Mouse (Mus musculus) cerebellum, adult 11-12 months (tissue): ENCODE results near the gene Jak1.

Experiments used
- DNase-seq: peaks from one replicate; pipeline ENCODE4 v3.0.0; 2022

The Jak1 gene

DNA sequence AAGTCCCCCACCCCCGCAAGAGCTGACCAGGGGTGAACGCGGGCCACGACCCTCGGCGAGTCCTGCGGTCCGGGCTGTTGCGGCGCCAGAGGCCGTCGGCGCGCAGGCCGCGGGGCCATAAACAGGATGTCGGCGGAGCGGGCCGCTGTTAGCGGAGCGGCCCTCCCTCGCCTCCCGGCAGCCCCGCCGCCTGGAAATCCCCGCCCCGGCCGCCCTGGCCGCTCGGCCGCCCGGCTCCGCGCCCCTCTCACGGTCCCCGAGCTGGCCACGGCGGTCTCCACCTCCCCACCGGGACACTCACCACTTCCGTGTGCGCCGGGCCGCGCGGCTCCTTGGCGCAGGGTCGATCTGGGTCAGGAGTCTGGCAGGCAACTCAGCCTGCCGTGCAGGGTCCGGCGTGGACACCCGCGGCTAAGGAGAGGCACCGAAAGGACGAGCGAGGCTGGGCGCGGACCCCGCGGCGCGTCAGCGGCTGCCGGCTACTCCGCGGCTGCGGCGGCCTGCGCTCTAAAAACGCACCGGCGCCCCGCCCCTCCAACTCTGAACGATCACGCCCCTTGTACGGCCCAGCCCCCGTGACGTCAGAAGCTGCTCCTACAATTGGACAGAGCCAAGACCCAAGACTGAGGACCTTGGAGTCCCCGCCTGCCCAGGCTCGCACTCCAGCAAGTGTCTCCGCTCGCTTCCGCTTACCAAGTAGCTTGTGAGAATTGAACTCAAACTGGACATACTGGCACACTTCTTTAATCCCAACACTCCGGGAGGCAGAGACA is at the start of gene Jak1:
Jak1 (minus strand) TSS at position 542 of the 773 bp plus-strand sequence.
- peak; percentile 95 for DNase-seq

GRCm38 (mm10) chr4:101312055-101312454 is 47.0 kb upstream of the Jak1 start:
- DNase-seq = no peak

- no peak for DNase-seq
These were observed 43.1 kb upstream of the Jak1 start for GRCm38 (mm10) chr4:101308166-101308565.

- DNase-seq = no peak
These were observed 42.2 kb upstream of the Jak1 start for GRCm38 (mm10) chr4:101307286-101307685.

DNA sequence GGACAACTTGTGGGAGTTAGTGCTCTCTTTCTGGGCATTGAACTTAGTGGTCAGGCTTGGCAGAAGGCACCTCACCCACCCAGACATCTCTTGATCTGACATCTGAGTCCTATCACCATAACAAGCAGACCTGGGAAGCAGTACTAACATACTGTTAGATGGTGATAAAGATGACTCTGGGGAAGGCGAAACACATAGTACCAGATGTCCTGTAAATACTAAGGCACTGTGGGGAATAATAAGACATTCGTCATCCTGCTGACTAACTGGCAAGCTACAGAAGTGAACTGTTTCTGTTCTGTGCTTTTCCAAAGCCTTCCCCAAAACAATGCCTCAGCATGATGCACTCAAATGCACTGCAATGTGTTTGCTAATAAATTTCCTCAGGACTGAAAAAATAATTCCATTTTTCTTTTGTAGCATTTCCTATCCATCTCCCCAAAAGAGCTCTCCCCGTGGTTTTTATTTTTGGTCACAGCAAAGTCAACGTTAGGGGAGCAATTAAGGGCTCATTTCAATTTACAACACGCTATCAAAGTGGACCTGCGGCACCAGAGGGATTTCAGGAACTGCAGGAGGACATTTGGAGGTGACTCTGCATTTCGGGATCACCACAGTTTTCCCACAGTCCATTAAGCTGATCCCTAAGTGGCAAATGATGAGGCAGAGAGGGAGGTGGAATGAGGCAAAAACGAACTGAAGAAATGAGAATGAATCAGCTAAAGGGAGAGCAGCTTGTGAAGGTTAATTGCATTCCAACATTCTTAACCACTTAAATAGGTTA is 41.2 kb upstream of the Jak1 start:
- no peak for DNase-seq

- DNase-seq = no peak
These were observed 40.0 kb upstream of the Jak1 start for GRCm38 (mm10) chr4:101305126-101305525.

- DNase-seq = no peak
These were observed 39.0 kb upstream of the Jak1 start for GRCm38 (mm10) chr4:101304114-101304513.

GRCm38 (mm10) chr4:101300392-101300910 is 35.4 kb upstream of the Jak1 start:
- no peak for DNase-seq

- DNase-seq = no peak
These were observed 33.4 kb upstream of the Jak1 start for GRCm38 (mm10) chr4:101298311-101298990.

DNA sequence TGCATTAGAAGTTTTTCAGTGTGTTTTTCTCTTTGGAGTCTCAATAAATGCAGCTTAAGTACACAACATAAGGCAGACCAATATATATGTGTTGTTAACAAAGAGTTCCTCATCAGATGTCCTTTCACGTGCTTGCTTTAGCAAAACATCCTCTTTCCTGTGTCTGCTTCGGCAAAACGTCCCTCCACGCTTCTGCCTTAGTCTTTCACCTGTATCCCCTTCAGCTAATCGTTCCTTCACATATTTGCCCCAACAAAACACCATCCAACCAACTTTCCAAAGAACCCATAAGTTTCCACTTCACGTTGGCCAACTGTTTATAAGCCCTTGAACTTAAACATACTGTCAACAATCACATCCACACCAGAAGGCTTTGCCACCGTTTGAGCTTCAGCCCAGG is 31.8 kb upstream of the Jak1 start:
- DNase-seq = no peak

DNA sequence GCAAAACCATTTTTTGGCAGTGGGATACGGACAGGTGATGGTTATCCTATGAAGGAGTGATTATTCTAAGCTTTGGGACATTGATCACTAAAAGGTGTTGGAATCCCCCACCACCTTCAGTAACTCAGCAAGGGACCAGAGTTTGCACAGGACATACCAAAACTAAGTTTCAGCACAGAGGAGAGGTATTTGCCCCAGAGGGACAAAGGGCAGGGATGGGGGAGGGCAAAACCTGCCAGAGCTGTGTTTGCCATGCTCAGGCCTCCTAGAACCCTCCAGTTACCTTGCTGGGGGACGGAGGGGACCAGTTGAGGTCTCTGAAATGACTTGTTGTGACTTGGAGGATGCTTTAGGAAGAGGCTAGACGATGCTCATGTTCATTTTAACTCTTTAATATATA is 30.7 kb upstream of the Jak1 start:
- DNase-seq = no peak

DNA sequence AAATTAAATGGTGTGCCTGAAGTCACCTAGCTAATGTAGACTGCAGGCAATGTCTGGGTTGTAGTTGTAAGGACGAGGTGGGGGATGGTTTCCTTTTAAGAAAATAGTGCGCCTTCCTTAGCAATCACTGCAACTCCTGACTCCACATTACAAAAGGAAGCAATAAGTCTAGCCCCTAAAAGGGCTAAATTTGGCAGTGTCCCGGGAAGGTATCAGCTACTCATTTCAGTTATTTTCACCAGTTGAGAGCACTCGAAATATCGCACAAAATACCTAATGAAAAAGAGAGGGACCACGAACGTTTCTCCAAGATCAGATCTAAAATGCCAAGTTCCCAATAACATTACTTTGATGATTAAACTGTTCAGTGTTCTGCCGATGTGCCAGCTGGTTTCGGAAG is 28.6 kb upstream of the Jak1 start:
- DNase-seq = no peak

DNA sequence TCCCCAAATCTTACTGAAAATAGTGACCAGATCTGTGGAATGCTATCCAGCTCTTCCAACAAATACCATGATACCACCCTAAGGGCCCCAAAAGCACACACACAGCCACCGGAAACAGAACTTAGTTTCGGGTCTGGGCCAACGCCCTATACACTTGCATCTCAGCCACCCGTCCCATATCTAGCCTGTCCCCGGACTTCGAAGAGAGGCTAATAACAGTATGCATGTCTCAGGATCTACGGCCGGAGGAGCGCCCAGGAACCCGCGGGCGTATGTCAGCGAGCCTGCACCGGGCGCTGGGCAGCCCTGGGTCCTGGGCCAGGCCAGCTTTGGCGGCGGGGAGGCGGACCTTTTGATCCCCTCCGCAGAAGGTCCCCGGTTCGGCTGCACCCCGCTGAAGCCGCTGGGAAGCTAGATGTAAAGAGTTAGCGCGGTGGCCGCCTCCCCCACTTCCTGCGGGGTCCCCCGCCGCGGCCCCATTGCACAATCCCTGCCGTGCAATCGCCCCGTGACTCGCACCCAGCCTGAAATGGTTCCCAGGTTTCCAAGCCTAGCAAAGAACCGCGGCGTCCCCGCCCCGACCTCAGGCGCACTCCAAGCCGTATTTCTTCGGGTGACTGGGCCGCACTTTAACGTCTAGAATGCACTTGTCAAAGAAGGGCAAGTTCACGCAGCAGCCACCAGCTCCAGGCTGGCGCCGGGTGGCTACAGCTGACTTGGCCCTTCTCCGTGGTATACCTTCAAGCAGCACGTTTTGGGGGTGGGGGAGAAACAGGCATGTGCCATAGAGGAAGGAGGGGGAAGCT is 27.9 kb upstream of the Jak1 start:
- peak; percentile 11 for DNase-seq

- peak; percentile 62 for DNase-seq
These were observed 27.1 kb upstream of the Jak1 start for GRCm38 (mm10) chr4:101292028-101292735.

GRCm38 (mm10) chr4:101288292-101288691 is 23.2 kb upstream of the Jak1 start:
- DNase-seq = no peak

DNA sequence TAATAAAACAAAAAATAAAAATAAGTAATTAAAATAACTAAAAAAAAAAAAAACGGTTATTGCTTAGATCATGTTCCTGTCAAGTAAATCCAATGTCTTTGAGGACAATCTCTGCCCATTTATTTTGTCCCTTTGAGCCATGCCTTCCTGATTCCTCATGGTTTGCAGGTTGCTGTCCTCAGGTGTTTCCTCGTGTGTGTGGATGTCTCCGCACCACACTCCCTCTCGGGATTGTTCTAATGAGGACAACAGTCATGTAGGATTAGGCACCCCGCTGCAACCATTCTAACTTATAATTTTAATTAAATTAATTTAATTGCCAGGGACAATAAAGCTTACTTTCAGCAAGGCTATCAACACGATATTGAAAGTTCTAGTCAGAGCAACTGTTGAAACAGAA is 21.5 kb upstream of the Jak1 start:
- no peak for DNase-seq

DNA sequence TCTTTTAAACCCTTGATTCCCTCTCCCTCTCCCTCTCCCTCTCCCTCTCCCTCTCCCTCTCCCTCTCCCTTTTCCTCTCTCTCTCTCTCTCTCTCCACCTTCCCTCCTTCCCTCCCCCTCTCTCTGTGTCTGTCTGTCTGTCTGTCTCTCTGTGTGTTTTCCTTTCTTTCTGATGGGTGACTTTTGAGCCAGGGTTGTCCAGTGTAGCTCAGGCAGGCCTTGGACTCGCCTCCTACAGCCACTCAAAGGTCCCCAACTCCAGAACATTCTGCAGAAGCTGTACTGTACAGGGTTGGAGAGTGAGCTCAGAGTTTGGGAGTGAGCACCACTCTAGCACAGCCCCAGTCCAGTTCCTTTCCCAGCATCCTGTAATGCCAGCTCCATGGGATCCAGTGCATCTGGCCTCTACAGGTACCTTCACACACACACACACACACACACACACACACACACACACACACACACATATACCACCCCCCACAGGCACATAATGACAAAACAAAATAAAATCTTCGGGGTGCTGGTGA is 20.9 kb upstream of the Jak1 start:
- DNase-seq = no peak

DNA sequence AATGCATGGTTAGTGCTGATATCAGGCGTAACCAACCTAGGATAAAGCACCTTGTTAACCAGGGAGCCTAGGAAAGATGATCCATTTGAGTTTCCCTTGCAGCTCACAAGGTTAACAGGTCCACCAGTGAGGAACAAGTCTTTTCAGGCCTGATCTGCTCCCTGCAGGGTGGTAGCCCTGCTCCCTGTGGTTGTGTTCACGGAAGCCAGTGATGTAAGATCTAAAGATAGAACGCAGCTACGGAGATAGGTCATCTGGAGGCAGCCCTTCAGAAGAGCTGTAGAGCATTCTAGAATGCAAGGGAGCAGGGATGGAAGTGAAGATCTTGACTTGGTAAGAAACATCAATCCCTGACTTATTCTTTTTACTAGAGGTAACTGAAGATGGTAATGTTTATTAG is 18.9 kb upstream of the Jak1 start:
- no peak for DNase-seq

GRCm38 (mm10) chr4:101282237-101282636 is 17.2 kb upstream of the Jak1 start:
- DNase-seq = no peak

DNA sequence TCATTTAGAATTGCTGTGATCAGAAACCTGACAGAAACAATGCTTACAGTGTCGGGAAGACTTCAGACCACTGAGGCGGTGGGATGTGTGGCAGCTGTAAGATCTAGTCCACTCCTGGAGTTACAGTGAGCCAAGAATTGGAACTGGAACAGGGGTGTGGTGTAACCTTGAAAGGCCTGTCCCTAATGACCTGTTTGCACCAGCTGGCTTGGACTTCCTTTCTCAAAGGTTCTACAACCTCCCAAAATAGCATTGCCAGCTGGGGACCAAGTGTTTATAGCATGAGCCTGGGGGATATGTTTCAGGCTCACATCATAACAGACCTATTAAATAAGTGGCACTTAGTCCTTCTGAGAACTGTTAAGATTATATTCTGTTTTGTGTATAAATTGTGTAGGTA is 15.0 kb upstream of the Jak1 start:
- no peak for DNase-seq

DNA sequence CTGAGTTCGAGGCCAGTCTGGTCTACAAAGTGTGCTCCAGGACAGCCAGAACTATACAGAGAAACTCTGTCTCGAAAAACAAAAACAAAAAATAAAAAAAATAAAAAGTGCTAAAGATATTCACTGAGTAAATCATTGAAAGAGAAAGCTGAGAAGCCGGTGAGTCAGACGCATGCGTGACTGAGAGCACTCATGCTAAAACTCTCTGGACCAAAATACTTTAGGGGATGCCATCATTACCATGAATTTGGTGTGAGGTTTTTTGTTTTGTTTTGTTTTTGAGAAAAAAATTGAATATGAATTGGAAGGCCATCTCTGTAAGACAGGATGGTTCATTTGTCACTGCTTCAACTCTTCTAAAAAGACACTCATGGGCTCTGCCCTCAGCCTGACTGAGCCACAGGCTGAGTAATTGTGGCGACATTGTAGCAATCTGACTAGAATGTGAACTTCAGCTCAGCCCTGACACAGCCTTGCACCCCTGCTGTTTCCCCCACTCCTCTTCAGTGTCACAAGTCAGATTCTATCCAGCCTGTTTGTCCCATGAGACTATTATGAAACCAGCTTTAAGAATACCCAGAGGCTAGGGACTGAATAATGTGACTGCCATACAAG is 11.5 kb upstream of the Jak1 start:
- DNase-seq = no peak
